Mouse (Mus musculus) erythroblast, embryonic 14.5 days (primary cell): ENCODE data around the gene Cep128.

ENCODE experiments used
- GATA1 ChIP-seq: IDR thresholded peaks from 2 replicates; pipeline ENCODE4 v1.6.1; 2012; ENCODE audit warnings: low read length, inconsistent platforms, mixed read lengths
- TAL1 ChIP-seq: IDR thresholded peaks from 3 replicates; pipeline ENCODE4 v1.6.1; 2012; ENCODE audit warnings: low read length, inconsistent platforms, mixed read lengths

DNA sequence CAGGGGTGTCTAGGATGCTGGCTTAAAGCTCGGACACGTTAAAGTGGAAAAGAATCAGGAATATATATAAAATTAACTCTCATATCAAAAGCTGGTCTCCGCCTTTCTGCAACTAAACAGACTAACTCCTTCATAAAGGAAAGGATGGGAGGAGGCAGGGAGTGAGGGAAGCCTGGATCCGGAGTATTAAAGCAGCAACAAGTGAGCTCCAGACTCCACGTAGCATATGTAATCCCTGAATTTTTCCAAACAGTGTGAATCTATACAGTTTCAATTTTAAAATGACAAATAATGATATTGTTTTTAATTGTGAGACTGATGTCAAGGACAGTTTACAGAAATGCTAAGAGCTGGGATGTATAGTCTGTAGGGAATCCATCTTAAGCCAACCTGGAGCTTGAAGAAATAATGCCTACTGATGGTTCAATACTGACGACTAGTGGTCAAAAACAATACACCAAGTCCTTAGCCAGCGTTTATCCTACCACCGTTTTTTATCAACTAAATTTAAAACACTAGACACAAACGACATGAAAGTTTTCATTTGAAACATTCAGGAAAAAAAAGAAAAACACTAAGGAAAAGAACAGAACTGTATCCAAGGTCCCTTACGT lies 70.1 kb downstream of the Cep128 start:
- TF ChIP-seq GATA1 (no peak), TAL1 (no peak)
